Mouse (Mus musculus) inflammation-experienced regulatory T-cells, adult 6 months (primary cell): ENCODE data around the gene Srxn1. TPM values are rescaled to one million over a fixed set of nuclear protein-coding genes. Genes with fewer than 3 reads are reported as not detected.
"Not testable (repeated sequence)": the region's sequence is repeated elsewhere in the genome, so short reads cannot be mapped to it uniquely, and the experiment has no call there.

Experiments
- ATAC-seq: one replicate; pipeline ENCODE4 v1.8.0; 2017
- polyA plus RNA-seq, 3 experiments: library from polyadenylated mRNA; unstranded; fragments of 100-300 nt; shearing (Covaris generic); gene quantifications; one replicate each; pipeline ENCODE4 v1.2.1; 2017

The Srxn1 gene
- 1 to 10 TPM; 2.5 to 8.0 (median 3.3) TPM for polyA plus RNA-seq

DNA sequence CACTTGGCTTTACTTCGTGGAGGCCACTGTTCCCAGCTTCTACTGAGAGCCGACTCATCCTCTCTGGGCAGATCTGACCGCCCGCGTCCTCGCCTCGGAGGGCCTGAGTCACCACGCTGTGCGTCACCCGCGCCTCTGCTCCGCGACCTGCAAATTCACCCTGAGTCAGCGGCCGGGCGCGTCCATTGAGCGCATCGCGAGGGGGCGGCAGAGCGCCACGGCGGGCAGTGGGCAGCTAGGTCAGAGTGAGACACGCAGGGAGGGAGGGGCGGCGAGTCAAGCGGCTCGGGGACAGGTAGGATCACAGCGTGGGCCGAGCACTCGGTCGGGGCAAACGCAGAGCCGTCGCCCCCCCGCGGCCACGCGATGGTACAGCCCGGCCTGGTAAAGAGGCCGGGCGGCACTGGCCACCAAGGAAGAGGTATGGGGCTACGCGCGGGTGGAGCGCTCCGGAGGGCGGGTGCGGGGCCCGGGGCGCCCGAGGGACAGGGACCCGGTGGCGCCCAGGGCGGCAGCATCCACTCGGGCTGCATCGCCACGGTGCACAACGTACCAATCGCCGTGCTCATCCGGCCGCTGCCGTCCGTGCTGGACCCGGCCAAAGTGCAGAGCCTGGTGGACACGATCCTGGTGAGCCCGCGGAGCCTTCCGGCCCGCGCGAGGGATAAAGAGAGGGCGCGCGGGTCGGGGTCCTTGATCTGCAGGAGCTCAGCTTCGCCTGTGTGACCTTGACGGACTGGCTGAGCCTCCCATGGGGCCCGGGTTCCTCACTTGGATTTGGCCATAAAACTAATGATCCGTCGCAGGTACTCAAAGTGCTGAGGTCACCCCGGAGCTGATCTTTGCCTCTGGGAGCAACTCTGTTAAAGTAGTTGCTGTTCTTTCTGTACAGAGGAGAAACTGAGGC is at the start of gene Srxn1:
Gene Srxn1, plus strand, starts transcription at position 199 of the 907 bp plus-strand sequence.
- peak; percentile 80 for ATAC-seq

DNA sequence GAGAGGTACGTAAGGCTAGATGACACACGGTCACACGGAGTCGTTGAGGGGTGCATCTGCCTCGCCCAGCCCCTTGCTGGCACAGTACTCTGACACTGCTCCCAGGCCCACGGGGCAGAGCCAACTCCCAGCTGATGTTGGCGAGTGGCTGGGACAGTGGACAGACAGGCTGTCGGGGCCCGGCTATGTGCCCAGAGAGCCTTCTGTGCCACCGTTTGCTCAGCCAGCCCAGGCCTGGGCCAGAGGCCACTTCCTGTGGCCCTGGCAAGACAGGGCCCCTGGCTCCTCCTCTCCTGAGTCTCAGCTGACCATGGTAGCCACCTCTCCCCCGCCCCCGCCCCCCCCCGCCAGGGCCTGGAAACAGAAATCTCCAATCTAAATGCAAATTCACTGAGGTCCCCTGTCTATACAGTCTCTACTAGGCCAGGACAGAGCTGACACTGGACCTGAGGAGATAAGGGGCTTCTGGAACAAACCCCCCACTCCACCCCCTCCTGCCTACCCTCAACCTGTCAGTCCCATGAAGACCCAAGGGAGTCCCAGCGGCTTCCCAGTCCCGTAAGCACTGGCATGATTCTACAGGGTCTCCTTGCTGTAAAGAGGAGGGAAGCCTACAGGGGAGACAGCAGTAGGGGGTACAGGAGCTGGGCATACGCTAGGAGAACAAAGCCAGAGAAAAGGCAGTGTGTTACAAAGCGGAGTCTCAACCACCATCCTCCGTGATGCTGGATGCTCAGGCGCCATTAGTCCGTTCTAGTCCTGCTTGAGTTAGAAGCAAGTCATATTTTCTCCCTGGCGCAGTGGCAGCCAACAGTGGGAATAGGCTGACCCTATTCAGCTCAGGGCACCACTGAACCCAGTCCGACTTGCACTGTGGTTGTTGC is 48.7 kb upstream of the Srxn1 start:
- ATAC-seq: no peak

DNA sequence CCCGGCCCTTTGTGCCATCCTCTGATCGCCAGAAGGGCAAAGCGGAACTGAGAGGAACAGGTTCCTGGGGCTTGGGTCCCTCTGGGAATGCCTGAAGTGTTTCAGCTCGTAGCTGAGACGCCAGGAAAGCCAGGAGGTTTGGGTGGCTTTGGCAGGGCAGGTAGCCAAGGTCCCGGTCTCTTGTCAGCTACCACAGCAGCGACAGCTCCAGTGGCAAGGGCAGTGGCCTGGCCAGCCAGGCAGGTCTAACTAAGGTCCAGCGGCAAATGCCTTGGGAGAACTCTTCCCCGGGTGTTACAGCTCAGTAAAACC is 48.1 kb upstream of the Srxn1 start:
- ATAC-seq: no peak

DNA sequence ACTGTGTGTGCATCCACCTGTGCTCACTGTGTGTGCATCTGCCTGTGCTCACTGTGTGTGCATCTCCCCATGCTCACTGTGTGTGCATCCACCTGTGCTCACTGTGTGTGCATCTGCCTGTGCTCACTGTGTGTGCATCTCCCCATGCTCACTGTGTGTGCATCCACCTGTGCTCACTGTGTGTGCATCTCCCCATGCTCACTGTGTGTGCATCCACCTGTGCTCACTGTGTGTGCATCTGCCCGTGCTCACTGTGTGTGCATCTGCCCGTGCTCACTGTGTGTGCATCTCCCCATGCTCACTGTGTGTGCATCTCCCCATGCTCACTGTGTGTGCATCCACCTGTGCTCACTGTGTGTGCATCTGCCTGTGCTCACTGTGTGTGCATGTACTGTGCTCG is 42.5 kb upstream of the Srxn1 start:
- not testable (repeated sequence) for ATAC-seq

DNA sequence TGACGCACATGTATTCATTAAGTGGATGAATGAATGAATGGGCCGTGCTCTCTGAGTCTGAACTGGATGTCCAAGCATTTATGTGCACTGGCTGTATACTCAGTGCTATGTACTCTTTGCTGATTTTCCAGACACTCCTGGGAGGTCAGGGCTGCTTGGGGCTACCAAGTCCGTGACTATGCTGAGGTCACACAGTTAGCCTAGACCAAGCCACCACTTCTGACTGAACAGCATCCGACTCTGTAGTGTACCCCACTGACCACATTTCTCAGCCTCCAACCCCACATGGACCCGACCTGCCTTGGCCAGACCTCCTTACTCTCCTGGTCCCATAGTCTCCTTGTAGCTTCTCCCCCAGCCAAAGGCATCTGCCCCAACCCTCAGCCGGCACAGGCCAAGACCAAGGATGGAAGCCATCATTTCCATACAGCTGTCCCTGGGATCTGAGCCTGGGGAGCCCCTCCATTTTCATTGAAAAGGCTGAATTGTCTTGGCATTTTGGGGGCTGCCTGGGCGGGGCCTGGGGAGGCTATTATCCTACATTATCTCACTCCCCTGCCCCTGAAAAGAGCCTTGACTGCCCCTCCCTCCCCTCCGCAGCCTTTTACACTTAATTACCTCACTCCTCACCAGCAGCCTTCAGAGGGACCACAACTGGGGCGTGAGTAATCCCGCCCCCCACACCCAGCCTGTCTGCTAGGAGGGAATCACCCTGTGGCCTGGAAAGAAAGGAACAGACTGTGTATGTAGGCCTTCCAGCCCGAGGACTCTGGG is 36.5 kb upstream of the Srxn1 start:
- ATAC-seq: no peak

DNA sequence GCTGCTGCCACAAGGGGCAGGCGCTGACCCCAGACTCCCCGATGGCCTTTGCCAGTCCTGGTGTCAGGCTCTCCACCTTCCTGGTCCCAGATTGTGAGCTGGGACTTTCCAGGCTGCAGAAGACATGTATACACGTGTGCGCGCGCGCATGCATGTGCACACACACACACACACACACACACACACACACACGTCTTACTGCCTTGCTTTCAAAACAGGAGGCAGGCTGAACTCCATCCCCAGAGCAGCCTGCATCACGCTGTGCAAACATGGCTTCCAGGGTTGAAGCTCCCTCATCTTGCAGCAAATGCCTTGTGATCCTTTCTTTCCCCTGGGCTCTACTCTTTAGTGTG is 35.9 kb upstream of the Srxn1 start:
- no peak for ATAC-seq

DNA sequence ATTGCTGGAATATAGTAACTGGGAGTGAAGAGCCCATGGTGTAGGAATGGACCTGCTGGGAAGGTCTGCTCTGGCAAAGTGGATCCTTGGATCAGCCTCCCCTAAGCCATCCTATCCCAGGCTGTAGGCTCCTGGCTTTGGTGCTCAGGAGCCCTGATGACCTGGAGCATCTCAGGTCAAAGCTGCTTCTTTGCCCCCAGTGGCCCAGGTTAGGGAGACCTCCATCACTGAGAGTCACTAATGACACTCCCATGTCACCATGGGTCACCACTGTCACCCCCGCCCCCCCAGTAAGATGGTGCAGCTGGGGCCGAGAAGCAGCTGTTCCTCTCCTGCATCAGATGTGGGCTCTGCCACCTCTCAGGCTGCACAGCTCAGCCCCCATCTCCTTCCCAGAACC is 35.4 kb upstream of the Srxn1 start:
- ATAC-seq: no peak

DNA sequence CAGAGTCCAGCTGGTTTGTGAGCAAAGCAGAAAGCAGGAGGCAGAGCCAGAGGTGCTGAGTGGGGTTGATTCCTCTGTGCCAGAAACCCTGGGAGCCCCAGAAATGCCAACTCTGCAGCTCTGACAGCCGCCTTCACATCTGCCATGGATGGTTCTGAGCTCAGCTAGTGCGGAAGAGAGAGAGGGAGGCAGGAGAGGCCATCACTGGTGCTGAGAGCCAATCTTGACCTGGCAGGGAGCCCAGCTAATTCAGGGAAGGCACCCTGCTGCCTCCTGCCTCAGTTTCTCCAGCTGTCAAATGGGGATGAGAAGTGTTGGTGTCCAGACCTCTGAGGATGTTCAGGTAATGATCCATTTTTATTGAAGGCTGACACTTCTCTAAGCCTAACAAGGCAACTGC is 30.8 kb upstream of the Srxn1 start:
- ATAC-seq: no peak

DNA sequence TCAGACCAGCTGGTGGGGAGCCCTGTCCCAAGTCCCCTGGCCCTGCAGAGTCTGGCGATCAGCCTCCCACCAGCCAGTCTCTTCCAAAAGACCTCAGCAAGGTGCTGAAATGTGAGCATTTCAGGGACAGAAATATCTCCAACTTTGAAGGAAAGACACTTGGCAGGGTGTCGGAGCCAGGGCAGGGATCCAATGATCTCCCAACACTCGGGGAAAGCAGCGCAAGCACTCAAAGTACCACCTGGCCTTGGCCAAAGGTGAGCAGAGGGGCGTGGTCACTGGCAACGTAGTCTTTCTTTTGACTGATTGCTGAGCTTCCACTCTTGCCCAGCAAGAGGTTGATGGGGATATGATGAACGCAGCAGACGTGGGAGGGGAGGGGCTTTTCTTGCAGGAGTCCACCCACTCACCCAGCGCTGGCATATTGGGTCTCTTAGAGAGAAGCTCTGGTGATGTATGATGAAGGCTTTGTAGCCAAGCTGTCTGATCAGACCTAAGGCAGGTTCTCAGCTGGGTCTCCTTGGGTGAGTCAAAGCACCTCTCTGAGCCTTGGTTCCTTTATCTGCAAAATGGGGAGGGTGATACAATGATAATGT is 29.9 kb upstream of the Srxn1 start:
- ATAC-seq: no peak

DNA sequence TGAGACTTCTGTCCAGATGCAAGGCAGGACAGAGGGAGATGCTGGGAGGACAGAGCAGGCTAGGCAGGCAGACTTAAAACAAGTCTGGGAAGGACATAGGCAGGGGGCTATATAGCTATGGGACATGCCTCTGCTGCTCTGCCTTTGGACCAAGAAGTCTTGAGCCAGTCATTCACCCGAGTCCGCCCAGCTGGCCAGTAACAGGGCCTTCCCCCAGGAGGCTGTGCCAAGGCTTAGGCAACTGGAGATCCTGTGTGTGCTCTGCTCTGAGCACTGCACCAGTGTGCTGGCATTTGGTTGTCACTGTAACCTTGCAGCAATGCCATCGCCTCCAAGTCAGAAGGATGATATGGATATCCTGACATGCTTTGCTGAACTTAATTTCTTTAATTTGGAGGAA is 28.0 kb upstream of the Srxn1 start:
- ATAC-seq: no peak

DNA sequence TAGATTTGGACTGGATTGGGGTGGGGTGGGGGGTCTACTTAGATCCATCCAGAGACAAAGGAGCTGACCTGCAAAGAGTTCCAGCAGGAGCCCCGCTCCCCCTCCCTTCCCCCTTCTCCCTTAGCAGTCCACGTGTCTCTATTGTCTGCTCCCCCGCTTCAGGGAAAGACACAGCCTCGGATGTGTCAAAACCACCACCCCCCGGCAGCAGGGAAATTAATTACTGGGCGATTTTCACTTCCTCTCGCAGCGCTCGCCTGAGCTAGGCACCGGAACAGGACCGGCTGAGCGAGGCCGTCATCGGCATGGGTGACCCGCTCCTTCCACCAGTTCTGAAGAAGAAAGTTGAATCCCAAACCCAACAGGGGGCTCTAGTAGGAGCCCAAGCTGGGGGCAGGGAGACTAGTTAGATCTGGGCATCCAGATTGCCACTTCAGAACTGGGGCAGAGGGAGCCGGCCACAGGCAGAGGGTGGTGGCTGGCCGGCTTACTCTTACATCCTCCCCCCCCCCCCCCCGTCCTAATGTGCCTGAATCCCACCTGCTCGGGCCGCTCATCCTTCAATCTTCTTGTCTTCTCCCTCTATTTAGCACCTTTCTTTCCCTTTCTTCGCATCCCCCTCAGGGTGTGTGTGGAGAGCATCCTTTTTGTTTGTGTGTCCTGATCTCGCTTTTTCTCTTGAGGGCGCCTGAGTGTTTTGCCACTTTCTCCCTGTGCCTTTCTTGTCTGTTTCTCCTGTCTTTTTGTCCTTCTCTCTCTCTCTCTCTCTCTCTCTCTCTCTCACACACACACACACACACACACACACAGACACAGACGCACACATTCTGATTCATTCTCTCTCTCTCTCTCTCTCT is 24.4 kb upstream of the Srxn1 start, which contains the start of gene Scrt2:
Gene Scrt2, plus strand, starts transcription at position 845 of the 857 bp plus-strand sequence.
- no peak for ATAC-seq

DNA sequence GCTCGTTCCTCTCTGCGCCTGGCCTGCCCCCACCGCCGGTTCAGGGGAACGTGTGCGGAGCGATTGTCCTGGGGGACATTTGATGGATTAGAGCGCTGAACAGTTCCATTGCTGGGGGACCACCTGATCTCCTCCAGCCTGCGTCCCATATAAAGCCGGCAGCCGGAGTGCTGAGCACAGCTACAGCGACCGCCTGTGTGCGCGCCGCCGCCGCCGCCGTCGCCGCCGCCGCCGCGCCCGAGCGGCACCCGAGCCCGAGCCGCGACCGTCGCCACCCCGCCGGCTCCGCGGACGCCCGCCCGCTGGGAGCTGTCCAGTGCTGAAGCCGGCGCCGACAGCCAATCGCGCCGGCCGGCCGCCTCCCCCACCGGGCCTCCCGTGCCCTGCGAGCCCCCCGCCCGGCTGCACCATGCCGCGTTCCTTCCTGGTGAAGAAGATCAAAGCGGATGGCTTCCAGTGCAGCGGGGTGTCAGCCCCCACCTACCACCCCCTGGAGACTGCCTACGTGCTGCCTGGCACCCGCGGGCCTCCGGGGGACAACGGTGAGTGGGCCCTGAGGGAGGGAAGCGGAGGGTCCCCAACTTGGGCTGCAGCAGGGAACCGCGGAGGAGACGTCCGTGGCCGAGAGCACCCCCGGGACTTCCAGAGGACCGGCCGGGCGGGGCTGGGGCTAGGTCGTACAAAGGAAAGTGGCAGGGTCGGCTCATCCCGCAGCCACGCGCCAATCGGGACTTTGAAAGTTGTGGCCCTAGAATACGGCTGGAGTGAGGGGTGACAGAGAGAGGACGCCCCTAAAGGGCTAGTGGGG is 23.5 kb upstream of the Srxn1 start:
- peak; percentile 28 for ATAC-seq

DNA sequence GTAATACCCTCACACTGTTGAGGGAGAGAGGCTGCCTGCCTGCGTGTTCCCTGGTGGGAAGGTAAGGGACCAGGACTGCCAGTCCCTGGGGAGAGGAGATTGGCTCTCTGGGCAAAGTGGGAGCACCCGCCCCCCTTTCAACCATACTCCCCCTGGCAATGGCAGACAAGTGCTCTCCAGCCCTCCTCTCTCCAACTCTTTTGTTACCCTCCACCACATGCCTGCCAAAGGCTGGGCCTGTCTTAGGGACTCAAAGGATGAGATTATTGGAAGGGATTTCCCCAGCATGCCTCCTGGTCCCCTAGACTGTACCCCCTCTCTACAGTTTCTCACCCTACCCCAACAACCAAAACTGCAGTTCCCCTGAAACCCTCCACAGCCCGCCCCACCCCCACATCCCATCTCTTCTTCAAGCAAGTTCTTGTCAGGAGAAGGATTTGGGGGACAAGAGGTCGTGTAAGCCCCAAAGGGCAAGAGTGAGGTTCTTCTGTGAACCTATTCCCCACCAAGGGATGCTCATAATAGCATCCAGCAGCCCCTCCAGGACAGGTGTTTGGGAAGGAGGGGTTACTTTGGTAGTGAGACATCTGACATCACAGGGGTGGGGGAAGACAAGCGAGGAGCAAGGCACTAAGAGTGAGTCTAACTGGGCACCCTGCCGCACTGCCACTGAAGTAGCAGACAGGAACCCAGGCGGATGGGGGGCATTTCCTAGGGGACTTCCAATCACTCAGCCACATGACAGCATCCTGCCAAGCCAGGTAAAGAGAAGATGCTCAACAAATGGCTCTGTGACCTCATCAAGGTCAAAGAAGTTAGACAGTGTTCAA is 22.6 kb upstream of the Srxn1 start:
- ATAC-seq: no peak

DNA sequence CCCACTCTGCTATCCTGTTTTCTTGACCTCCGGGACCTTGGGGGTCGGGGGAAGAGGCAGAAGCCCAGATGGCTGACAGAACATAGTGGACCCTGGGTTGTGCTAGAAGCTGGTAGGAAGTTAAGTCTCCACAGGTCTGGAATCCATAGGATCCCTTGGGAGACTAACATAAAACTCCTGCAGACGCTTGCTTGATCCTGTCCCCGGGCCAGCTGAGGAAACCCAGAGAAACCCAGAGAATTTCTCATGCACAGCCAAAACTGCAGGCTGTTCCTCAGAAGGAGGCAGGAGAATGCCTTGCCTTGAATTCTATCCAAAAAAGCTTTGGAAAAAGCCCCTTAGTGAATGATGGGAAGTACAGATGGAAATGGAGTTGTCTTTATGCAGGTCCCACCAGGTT is 21.9 kb upstream of the Srxn1 start:
- no peak for ATAC-seq

DNA sequence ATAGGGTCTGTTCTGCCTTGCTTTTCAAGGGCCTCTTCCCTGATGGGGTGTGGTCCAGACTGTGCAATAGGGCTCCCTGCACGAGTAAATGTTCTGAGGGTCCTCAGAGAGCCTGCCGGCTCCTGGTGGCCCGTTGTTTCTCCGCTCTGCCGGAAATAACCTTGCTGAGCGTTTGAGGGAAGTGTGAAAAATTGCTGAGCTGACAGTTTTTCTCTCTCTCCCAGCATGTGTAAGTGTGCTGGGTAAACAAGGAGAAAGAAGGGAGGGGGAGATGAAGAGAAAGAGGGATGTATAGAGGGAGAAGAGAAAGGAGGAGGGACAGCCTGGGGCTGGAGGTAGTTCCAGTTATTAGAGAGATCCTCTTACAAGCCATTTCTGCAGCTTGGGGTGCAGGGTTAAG is 21.0 kb upstream of the Srxn1 start:
- ATAC-seq: no peak

DNA sequence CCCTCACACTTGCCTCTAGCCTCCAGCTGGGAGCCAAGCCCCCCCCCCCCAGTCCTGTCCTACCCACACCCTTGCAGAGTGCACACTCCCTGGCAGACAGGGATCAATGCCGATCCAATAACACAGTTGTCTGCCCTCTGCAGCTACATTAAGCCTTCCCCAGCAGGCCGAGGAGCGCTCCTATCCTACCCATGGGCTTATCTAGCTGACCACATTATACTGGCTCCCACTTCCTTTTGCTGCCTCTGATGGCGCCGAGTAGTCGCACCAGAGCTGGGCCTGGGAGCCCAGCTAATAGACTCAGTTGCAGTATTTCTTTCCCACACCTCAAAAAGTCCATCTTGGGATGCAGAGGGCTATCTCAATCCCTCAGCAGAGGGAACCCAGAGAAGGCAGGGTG is 19.9 kb upstream of the Srxn1 start:
- no peak for ATAC-seq

DNA sequence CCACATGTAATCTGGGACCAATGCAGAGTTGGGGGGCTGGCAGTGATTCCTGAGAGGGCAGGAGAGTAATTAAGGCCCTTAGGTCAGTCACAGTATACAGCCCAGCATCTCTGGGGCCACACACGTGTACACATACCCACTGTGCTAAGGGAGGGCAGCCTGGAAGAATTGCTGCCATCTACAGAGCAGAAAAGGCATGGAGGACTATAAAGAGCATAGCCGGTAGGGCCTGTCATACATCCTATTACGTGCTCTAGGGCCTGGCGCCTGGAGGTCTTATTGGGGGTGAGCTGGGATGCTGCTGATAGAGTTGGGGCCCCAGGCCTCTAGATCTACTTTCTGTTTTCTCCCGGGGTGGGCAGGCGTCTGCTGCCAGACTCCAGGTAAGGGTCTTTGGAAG is 18.9 kb upstream of the Srxn1 start:
- no peak for ATAC-seq

DNA sequence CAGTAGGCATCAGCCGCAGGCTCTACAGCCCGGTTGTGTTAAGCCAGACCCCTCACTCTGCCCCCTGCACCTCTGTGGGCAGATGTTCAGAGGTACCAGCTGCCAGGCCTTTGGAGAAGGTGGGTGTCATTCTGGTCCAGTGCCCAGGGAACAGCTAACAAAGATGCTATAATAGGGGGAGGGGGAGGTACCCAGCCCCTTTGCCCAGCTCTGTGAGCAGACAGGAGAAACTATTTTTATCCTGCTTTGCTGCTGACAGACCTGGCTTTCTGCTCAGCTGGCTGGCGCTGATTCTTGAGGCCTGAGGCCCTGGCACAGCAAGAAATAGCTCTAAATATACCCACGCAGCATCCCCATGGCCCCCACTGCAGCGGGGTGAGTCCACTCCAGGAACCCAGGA is 18.2 kb upstream of the Srxn1 start:
- no peak for ATAC-seq

DNA sequence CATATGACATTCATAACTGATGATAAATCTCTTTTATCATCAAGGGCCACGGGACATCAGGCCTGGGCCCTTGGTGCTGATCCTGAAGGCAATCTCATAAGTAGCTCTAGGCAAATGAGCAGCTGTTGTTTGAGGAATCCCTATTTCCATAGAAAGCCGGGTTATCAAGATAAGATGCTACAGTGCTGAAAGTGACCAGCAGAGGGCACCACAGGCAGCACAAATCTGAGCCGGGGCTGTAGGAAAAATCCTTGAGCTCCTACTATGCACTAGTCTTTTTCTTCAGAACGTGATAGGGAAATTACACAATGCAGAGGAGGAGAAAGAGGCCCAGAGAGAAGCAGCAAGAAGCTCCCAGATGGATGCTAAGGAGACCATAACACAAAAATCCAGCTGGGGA is 16.2 kb upstream of the Srxn1 start:
- ATAC-seq: no peak

DNA sequence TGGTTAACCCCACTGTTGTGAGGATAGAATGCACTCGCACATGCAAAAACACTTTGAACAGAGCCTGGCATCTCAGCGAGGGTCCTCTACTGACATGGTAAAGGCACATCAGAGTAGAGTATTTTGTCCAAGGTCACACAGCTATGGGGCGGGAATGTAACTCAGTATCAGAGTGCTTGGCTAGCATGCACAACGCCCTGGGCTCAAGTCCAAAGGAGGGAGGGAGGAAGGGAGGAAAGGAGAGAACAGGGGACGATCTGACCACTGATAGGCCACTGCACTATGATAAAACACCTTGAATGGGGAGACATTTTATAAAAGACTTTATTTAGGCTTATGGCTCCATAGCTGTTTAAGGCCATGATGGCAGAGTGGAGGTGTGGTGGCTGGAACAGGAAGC is 15.7 kb upstream of the Srxn1 start:
- no peak for ATAC-seq
